Mouse (Mus musculus) ES-Bruce4 (cell line): ENCODE measurements around the gene Gpr158.

Experiments used
- CTCF ChIP-seq: IDR thresholded peaks from one replicate; pipeline ENCODE4 v1.8.1; 2011; ENCODE audit warnings: low read depth, low read length
- POLR2A ChIP-seq: IDR thresholded peaks from one replicate; pipeline ENCODE4 v1.8.1; 2011; ENCODE audit warnings: low read length; ENCODE audit not compliant: insufficient read depth

GRCm38 (mm10) chr2:21405617-21406016, 38.3 kb downstream of the Gpr158 start:
- TF ChIP-seq CTCF (no peak), POLR2A (no peak)
